Mouse (Mus musculus) macrophage (primary cell): ENCODE measurements around the gene Eps8l3. TPM values are rescaled to one million over a fixed set of nuclear protein-coding genes. Genes with fewer than 3 reads are reported as not detected.

Experiments
- H3K27ac ChIP-seq: fragments of 350-480 bp; formaldehyde crosslinking; 2 replicates; pipeline ENCODE4 v1.9.0; 2021
- H3K36me3 ChIP-seq: fragments of 350-480 bp; formaldehyde crosslinking; 2 replicates; pipeline ENCODE4 v1.9.0; 2021; ENCODE audit errors: inconsistent target
- H3K4me3 ChIP-seq: fragments of 350-480 bp; formaldehyde crosslinking; 2 replicates; pipeline ENCODE4 v1.9.0; 2021; ENCODE audit errors: inconsistent target
- H3K79me2 ChIP-seq: fragments of 350-480 bp; formaldehyde crosslinking; 2 replicates; pipeline ENCODE4 v1.9.0; 2021; ENCODE audit errors: inconsistent target
- WGBS: methylation state at CpG from one replicate; pipeline ENCODE4 v1.1.7; 2026; ENCODE audit warnings: inconsistent platforms; ENCODE audit not compliant: missing documents; 5-methylcytosine and 5-hydroxymethylcytosine counted together
- polyA plus RNA-seq: library from polyadenylated mRNA; stranded (reverse); fragments of 250-400 nt; gene quantifications from 3 replicates; pipeline ENCODE4 v1.2.4, GENCODE M21; 2018; ENCODE audit warnings: inconsistent platforms
- total RNA-seq, 78 experiments: library from RNA; depleted of rRNA; stranded (reverse); fragments of 250-400 nt; gene quantifications; 1 replicate in 9 of 78; 2 replicates in 24 of 78; 3 replicates in 43 of 78; 4 replicates in 2 of 78; pipeline ENCODE4 v1.2.4; 2018; ENCODE audit warnings: inconsistent platforms in 56 of 78

Eps8l3 gene
- total RNA-seq (2018; cell fraction: chromatin; rRNA removed): not detected
- not detected for total RNA-seq (2018; cell fraction: cytosol; rRNA removed)
- not detected for total RNA-seq (2018; cell fraction: nucleus; rRNA removed)
- polyA plus RNA-seq: not detected in 3 replicates

GRCm38 (mm10) chr3:107877005-107877404 lies at the start of gene Eps8l3:
Eps8l3 (plus strand) TSS chr3:107877229.
- no peaks in the 10 kb centered on the region for H3K36me3 ChIP-seq
- no peak within 1 kb of the TSS for H3K27ac ChIP-seq
- H3K79me2 ChIP-seq: no peaks in the 10 kb centered on the region
- no peak within 1 kb of the TSS for H3K4me3 ChIP-seq
- WGBS: 98% methylated on average over 5 of the region's 5 CpGs

GRCm38 (mm10) chr3:107827873-107828405 lies 49.1 kb upstream of the Eps8l3 start:
- Histone ChIP-seq H3K27ac (no peak overlapping the region), H3K4me3 (no peak overlapping the region), H3K36me3 (no peaks in the 10 kb centered on the region), H3K79me2 (no peaks in the 10 kb centered on the region)
- WGBS: 93% methylated on average over 9 of the region's 10 CpGs

GRCm38 (mm10) chr3:107828518-107828917 lies 48.5 kb upstream of the Eps8l3 start:
- H3K79me2 ChIP-seq: no peaks in the 10 kb centered on the region
- no peak overlapping the region for H3K27ac ChIP-seq
- WGBS: 54% methylated on average over 5 of the region's 5 CpGs
- H3K36me3 ChIP-seq: no peaks in the 10 kb centered on the region
- H3K4me3 ChIP-seq: no peak overlapping the region

- H3K27ac ChIP-seq: no peak overlapping the region
- WGBS: 83% methylated on average over 4 of the region's 4 CpGs
- H3K79me2 ChIP-seq: no peaks in the 10 kb centered on the region
- H3K4me3 ChIP-seq: no peak overlapping the region
- H3K36me3 ChIP-seq: no peaks in the 10 kb centered on the region
Measured at GRCm38 (mm10) chr3:107828997-107829396, 48.0 kb upstream of the Eps8l3 start.

- 93% methylated on average over 14 of the region's 14 CpGs for WGBS
- no peaks in the 10 kb centered on the region for H3K79me2 ChIP-seq
- no peak overlapping the region for H3K4me3 ChIP-seq
- no peaks in the 10 kb centered on the region for H3K36me3 ChIP-seq
- H3K27ac ChIP-seq: no peak overlapping the region
Measured at GRCm38 (mm10) chr3:107829625-107830024, 47.4 kb upstream of the Eps8l3 start.

- Histone ChIP-seq H3K27ac (no peak overlapping the region), H3K79me2 (no peaks in the 10 kb centered on the region), H3K4me3 (no peak overlapping the region), H3K36me3 (no peaks in the 10 kb centered on the region)
- 67% methylated on average over 8 of the region's 10 CpGs for WGBS
Measured at GRCm38 (mm10) chr3:107831875-107832554, 45.0 kb upstream of the Eps8l3 start.

GRCm38 (mm10) chr3:107832645-107833044 lies 44.4 kb upstream of the Eps8l3 start:
- H3K4me3 ChIP-seq: no peak overlapping the region

GRCm38 (mm10) chr3:107833370-107833769 lies 43.7 kb upstream of the Eps8l3 start:
- Histone ChIP-seq H3K27ac (no peak overlapping the region), H3K4me3 (no peak overlapping the region), H3K79me2 (no peaks in the 10 kb centered on the region), H3K36me3 (no peaks in the 10 kb centered on the region)
- 100% methylated on average over 1 of the region's 1 CpGs for WGBS

More at GRCm38 (mm10) chr3:107832645-107833044, 44.4 kb upstream of the Eps8l3 start:
- Histone ChIP-seq H3K36me3 (no peaks in the 10 kb centered on the region), H3K79me2 (no peaks in the 10 kb centered on the region), H3K27ac (no peak overlapping the region)
- 31% methylated on average over 6 of the region's 6 CpGs for WGBS

GRCm38 (mm10) chr3:107833872-107834341 lies 43.1 kb upstream of the Eps8l3 start:
- no peaks in the 10 kb centered on the region for H3K79me2 ChIP-seq
- no peak overlapping the region for H3K27ac ChIP-seq
- H3K36me3 ChIP-seq: no peaks in the 10 kb centered on the region
- no peak overlapping the region for H3K4me3 ChIP-seq
- WGBS: 15% methylated on average over 4 of the region's 4 CpGs

- 98% methylated on average over 5 of the region's 5 CpGs for WGBS
- Histone ChIP-seq H3K4me3 (no peak overlapping the region), H3K79me2 (no peaks in the 10 kb centered on the region), H3K36me3 (no peaks in the 10 kb centered on the region), H3K27ac (no peak overlapping the region)
Measured at GRCm38 (mm10) chr3:107835301-107835700, 41.7 kb upstream of the Eps8l3 start.

GRCm38 (mm10) chr3:107839855-107840254 lies 37.2 kb upstream of the Eps8l3 start:
- 93% methylated on average over 5 of the region's 5 CpGs for WGBS
- Histone ChIP-seq H3K36me3 (no peaks in the 10 kb centered on the region), H3K4me3 (no peak overlapping the region), H3K27ac (no peak overlapping the region), H3K79me2 (no peaks in the 10 kb centered on the region)

GRCm38 (mm10) chr3:107840855-107841254 lies 36.2 kb upstream of the Eps8l3 start:
- no peaks in the 10 kb centered on the region for H3K36me3 ChIP-seq
- WGBS: 93% methylated on average over 6 of the region's 7 CpGs
- H3K79me2 ChIP-seq: no peaks in the 10 kb centered on the region
- no peak overlapping the region for H3K4me3 ChIP-seq
- H3K27ac ChIP-seq: no peak overlapping the region

GRCm38 (mm10) chr3:107841370-107841769 lies 35.7 kb upstream of the Eps8l3 start:
- WGBS: 98% methylated on average over 7 of the region's 7 CpGs
- Histone ChIP-seq H3K79me2 (no peaks in the 10 kb centered on the region), H3K36me3 (no peaks in the 10 kb centered on the region), H3K4me3 (no peak overlapping the region), H3K27ac (no peak overlapping the region)

- no peak overlapping the region for H3K4me3 ChIP-seq
- no peaks in the 10 kb centered on the region for H3K79me2 ChIP-seq
- H3K27ac ChIP-seq: no peak overlapping the region
- WGBS: 92% methylated on average over 3 of the region's 3 CpGs
- no peaks in the 10 kb centered on the region for H3K36me3 ChIP-seq
Measured at GRCm38 (mm10) chr3:107843406-107843805, 33.6 kb upstream of the Eps8l3 start.

- Histone ChIP-seq H3K36me3 (no peaks in the 10 kb centered on the region), H3K4me3 (no peak overlapping the region), H3K27ac (no peak overlapping the region), H3K79me2 (no peaks in the 10 kb centered on the region)
- 97% methylated on average over 3 of the region's 3 CpGs for WGBS
Measured at GRCm38 (mm10) chr3:107844001-107844400, 33.0 kb upstream of the Eps8l3 start.
